Mouse (Mus musculus) myocyte (in vitro differentiated cells): ENCODE data around the gene Ccdc121.

ENCODE experiments used
- CEBPB ChIP-seq: IDR thresholded peaks from 2 replicates; pipeline ENCODE4 v1.6.1; 2011; ENCODE audit warnings: mild to moderate bottlenecking, moderate library complexity; ENCODE audit not compliant: poor library complexity, insufficient read depth, severe bottlenecking
- E2F4 ChIP-seq: IDR thresholded peaks from one replicate; pipeline ENCODE4 v1.6.1; 2011; ENCODE audit warnings: mild to moderate bottlenecking, control low read depth, moderate library complexity; ENCODE audit not compliant: insufficient read depth
- MAX ChIP-seq: IDR thresholded peaks from one replicate; pipeline ENCODE4 v1.6.1; 2011; ENCODE audit warnings: low read depth, mild to moderate bottlenecking, control low read depth
- MYOD1 ChIP-seq, 3 experiments: IDR thresholded peaks; one replicate each; pipeline ENCODE4 v1.6.1; 2011; ENCODE audit warnings: control low read depth in 2 of 3, low read depth in 2 of 3, mild to moderate bottlenecking in 2 of 3, moderate library complexity in 1 of 3; ENCODE audit not compliant: insufficient read length in 2 of 3, control insufficient read depth in 1 of 3
- MYOG ChIP-seq, 3 experiments: IDR thresholded peaks; one replicate each; pipeline ENCODE4 v1.6.1; 2011; ENCODE audit warnings: control low read depth in 2 of 3, low read depth in 2 of 3, mild to moderate bottlenecking in 2 of 3; ENCODE audit not compliant: insufficient read length in 2 of 3, control insufficient read depth in 1 of 3, insufficient read depth in 1 of 3
- POLR2A ChIP-seq: IDR thresholded peaks from one replicate; pipeline ENCODE4 v1.6.1; 2011; ENCODE audit warnings: low read depth, mild to moderate bottlenecking, control low read depth, moderate library complexity; ENCODE audit not compliant: insufficient read length
- POLR2AphosphoS2 ChIP-seq: IDR thresholded peaks from one replicate; pipeline ENCODE4 v1.6.1; 2011; ENCODE audit warnings: low read depth, control low read depth; ENCODE audit not compliant: insufficient read length
- REST ChIP-seq: IDR thresholded peaks from one replicate; pipeline ENCODE4 v1.6.1; 2011; ENCODE audit warnings: mild to moderate bottlenecking, control low read depth, moderate library complexity; ENCODE audit not compliant: insufficient read depth, insufficient read length
- SRF ChIP-seq: IDR thresholded peaks from one replicate; pipeline ENCODE4 v1.6.1; 2011; ENCODE audit warnings: low read depth; ENCODE audit not compliant: control insufficient read depth, insufficient read length
- TCF12 ChIP-seq: IDR thresholded peaks from one replicate; pipeline ENCODE4 v1.6.1; 2011; ENCODE audit warnings: mild to moderate bottlenecking, control low read depth; ENCODE audit not compliant: poor library complexity, insufficient read depth, severe bottlenecking
- TCF3 ChIP-seq: IDR thresholded peaks from one replicate; pipeline ENCODE4 v1.6.1; 2011; ENCODE audit warnings: low read depth, control low read depth; ENCODE audit not compliant: insufficient read length
- USF1 ChIP-seq: IDR thresholded peaks from one replicate; pipeline ENCODE4 v1.6.1; 2011; ENCODE audit warnings: low read depth, mild to moderate bottlenecking, control low read depth, moderate library complexity

GRCm38 (mm10) chr1:181484696-181485095 lies 26.6 kb downstream of the Ccdc121 start:
- TF ChIP-seq MAX (no peak), USF1 (no peak), MYOG (IDR thresholded peaks at IDR 0.05; ENCODE audit: control insufficient read depth in 1 of 3, insufficient read depth in 1 of 3, insufficient read length in 2 of 3, low read depth in 2 of 3) (no peak), POLR2A (no peak), TCF3 (no peak), SRF (no peak), E2F4 (no peak), TCF12 (no peak), MYOD1 (IDR thresholded peaks at IDR 0.05; ENCODE audit: control insufficient read depth in 1 of 3, insufficient read length in 2 of 3, low read depth in 2 of 3) (no peak), POLR2AphosphoS2 (no peak), CEBPB (no peak), REST (no peak)
